Mouse (Mus musculus): ENCODE measurements at regions not wholly inside any gene's neighbourhood (a gene's known extent, or its start where the extent isn't known, plus 50 kb on each side); places are given as distances from the start of the nearest gene placed in this dataset.

- Histone ChIP-seq H3K4me3 (replicated peaks; ENCODE audit: low read length) (no peak overlapping the region), H3K4me1 (replicated peaks; ENCODE audit: low read depth, low read length) (peaks cover 11% of the 10 kb centered on the region), H3K36me3 (ENCODE audit: insufficient read depth, low read length) (no peaks in the 10 kb centered on the region), H3K27me3 (ENCODE audit: insufficient read depth, low read length) (0 out of 2 replicates have a peak, but pooled peaks cover 4% of the 10 kb centered on the region), H3K9me3 (ENCODE audit: low read length) (no peaks in the 10 kb centered on the region)
- TF ChIP-seq POU5F1 (IDR thresholded peaks at IDR 0.05; ENCODE audit: borderline replicate concordance, low read length) (no peak), NANOG (IDR thresholded peaks at IDR 0.05; ENCODE audit: borderline replicate concordance, low read length) (no peak), CTCF (conservative IDR thresholded peaks at IDR 0.05; ENCODE audit: low read length) (no peak)
Measured at GRCm38 (mm10) chr14:76911271-76911670, 125.3 kb upstream of the Ccdc122 start.

GRCm38 (mm10) chr14:76910186-76910585, 126.4 kb upstream of the Ccdc122 start:
- Histone ChIP-seq H3K27me3 (ENCODE audit: insufficient read depth, low read length) (0 out of 2 replicates have a peak, but pooled peaks cover 4% of the 10 kb centered on the region), H3K36me3 (ENCODE audit: insufficient read depth, low read length) (no peaks in the 10 kb centered on the region), H3K4me3 (replicated peaks; ENCODE audit: low read length) (no peak overlapping the region), H3K4me1 (replicated peaks; ENCODE audit: low read depth, low read length) (peaks cover 11% of the 10 kb centered on the region), H3K9me3 (ENCODE audit: low read length) (no peaks in the 10 kb centered on the region)
- TF ChIP-seq NANOG (IDR thresholded peaks at IDR 0.05; ENCODE audit: borderline replicate concordance, low read length): no peak
- TF ChIP-seq POU5F1 (IDR thresholded peaks at IDR 0.05; ENCODE audit: borderline replicate concordance, low read length): no peak
- no peak for TF ChIP-seq CTCF (conservative IDR thresholded peaks at IDR 0.05; ENCODE audit: low read length)

- no peak for TF ChIP-seq NANOG (IDR thresholded peaks at IDR 0.05; ENCODE audit: borderline replicate concordance, low read length)
- no peak for TF ChIP-seq POU5F1 (IDR thresholded peaks at IDR 0.05; ENCODE audit: borderline replicate concordance, low read length)
- no peak for TF ChIP-seq CTCF (conservative IDR thresholded peaks at IDR 0.05; ENCODE audit: low read length)
- H3K27me3 ChIP-seq (ENCODE audit: insufficient read depth, low read length): no peaks in the 10 kb centered on the region
- no peak overlapping the region for H3K4me3 ChIP-seq (replicated peaks; ENCODE audit: low read length)
Measured at GRCm38 (mm10) chr14:76907941-76908340, 128.6 kb upstream of the Ccdc122 start.

GRCm38 (mm10) chr14:76902962-76903757, 133.4 kb upstream of the Ccdc122 start:
- Histone ChIP-seq H3K9me3 (ENCODE audit: low read length) (no peaks in the 10 kb centered on the region), H3K27me3 (ENCODE audit: insufficient read depth, low read length) (no peaks in the 10 kb centered on the region), H3K4me1 (replicated peaks; ENCODE audit: low read depth, low read length) (peaks cover 5% of the 10 kb centered on the region), H3K36me3 (ENCODE audit: insufficient read depth, low read length) (no peaks in the 10 kb centered on the region), H3K4me3 (replicated peaks; ENCODE audit: low read length) (no peak overlapping the region)
- TF ChIP-seq CTCF (conservative IDR thresholded peaks at IDR 0.05; ENCODE audit: low read length): no peak
- TF ChIP-seq POU5F1 (IDR thresholded peaks at IDR 0.05; ENCODE audit: borderline replicate concordance, low read length): no peak

More at GRCm38 (mm10) chr14:76907941-76908340, 128.6 kb upstream of the Ccdc122 start:
- H3K4me1 ChIP-seq (replicated peaks; ENCODE audit: low read depth, low read length): peaks cover 11% of the 10 kb centered on the region
- H3K36me3 ChIP-seq (ENCODE audit: insufficient read depth, low read length): no peaks in the 10 kb centered on the region
- H3K9me3 ChIP-seq (ENCODE audit: low read length): no peaks in the 10 kb centered on the region

GRCm38 (mm10) chr14:76901490-76901889, 135.1 kb upstream of the Ccdc122 start:
- H3K4me1 ChIP-seq (replicated peaks; ENCODE audit: low read depth, low read length): no peaks in the 10 kb centered on the region
- no peak for TF ChIP-seq POU5F1 (IDR thresholded peaks at IDR 0.05; ENCODE audit: borderline replicate concordance, low read length)
- no peak for TF ChIP-seq CTCF (conservative IDR thresholded peaks at IDR 0.05; ENCODE audit: low read length)
- no peak for TF ChIP-seq NANOG (IDR thresholded peaks at IDR 0.05; ENCODE audit: borderline replicate concordance, low read length)
- 0 out of 2 replicates have a peak, but pooled peaks cover 2% of the 10 kb centered on the region for H3K27me3 ChIP-seq (ENCODE audit: insufficient read depth, low read length)
- no peak overlapping the region for H3K4me3 ChIP-seq (replicated peaks; ENCODE audit: low read length)
- H3K9me3 ChIP-seq (ENCODE audit: low read length): no peaks in the 10 kb centered on the region
- H3K36me3 ChIP-seq (ENCODE audit: insufficient read depth, low read length): no peaks in the 10 kb centered on the region

- Histone ChIP-seq H3K27me3 (ENCODE audit: insufficient read depth, low read length) (0 out of 2 replicates have a peak, but pooled peaks cover 2% of the 10 kb centered on the region), H3K4me1 (replicated peaks; ENCODE audit: low read depth, low read length) (no peaks in the 10 kb centered on the region), H3K9me3 (ENCODE audit: low read length) (no peaks in the 10 kb centered on the region), H3K4me3 (replicated peaks; ENCODE audit: low read length) (no peak overlapping the region), H3K36me3 (ENCODE audit: insufficient read depth, low read length) (no peaks in the 10 kb centered on the region)
- TF ChIP-seq CTCF (conservative IDR thresholded peaks at IDR 0.05; ENCODE audit: low read length): no peak
- TF ChIP-seq POU5F1 (IDR thresholded peaks at IDR 0.05; ENCODE audit: borderline replicate concordance, low read length): no peak
- TF ChIP-seq NANOG (IDR thresholded peaks at IDR 0.05; ENCODE audit: borderline replicate concordance, low read length): no peak
Measured at GRCm38 (mm10) chr14:76899331-76899730, 137.2 kb upstream of the Ccdc122 start.

GRCm38 (mm10) chr14:76887708-76888107, 148.9 kb upstream of the Ccdc122 start:
- Histone ChIP-seq H3K4me1 (replicated peaks; ENCODE audit: low read depth, low read length) (0 out of 2 replicates have a peak, but pooled peaks cover 2% of the 10 kb centered on the region), H3K9me3 (ENCODE audit: low read length) (no peaks in the 10 kb centered on the region), H3K4me3 (replicated peaks; ENCODE audit: low read length) (no peak overlapping the region), H3K36me3 (ENCODE audit: insufficient read depth, low read length) (no peaks in the 10 kb centered on the region), H3K27me3 (ENCODE audit: insufficient read depth, low read length) (no peaks in the 10 kb centered on the region)
- TF ChIP-seq NANOG (IDR thresholded peaks at IDR 0.05; ENCODE audit: borderline replicate concordance, low read length) (no peak), POU5F1 (IDR thresholded peaks at IDR 0.05; ENCODE audit: borderline replicate concordance, low read length) (no peak), CTCF (conservative IDR thresholded peaks at IDR 0.05; ENCODE audit: low read length) (no peak)

- 0 out of 2 replicates have a peak, but pooled peaks cover 3% of the 10 kb centered on the region for H3K4me1 ChIP-seq (replicated peaks; ENCODE audit: low read depth, low read length)
- H3K4me3 ChIP-seq (replicated peaks; ENCODE audit: low read length): no peak overlapping the region
- no peaks in the 10 kb centered on the region for H3K36me3 ChIP-seq (ENCODE audit: insufficient read depth, low read length)
- no peaks in the 10 kb centered on the region for H3K9me3 ChIP-seq (ENCODE audit: low read length)
- no peak for TF ChIP-seq NANOG (IDR thresholded peaks at IDR 0.05; ENCODE audit: borderline replicate concordance, low read length)
- no peak for TF ChIP-seq CTCF (conservative IDR thresholded peaks at IDR 0.05; ENCODE audit: low read length)
- TF ChIP-seq POU5F1 (IDR thresholded peaks at IDR 0.05; ENCODE audit: borderline replicate concordance, low read length): no peak
- H3K27me3 ChIP-seq (ENCODE audit: insufficient read depth, low read length): no peaks in the 10 kb centered on the region
Measured at GRCm38 (mm10) chr14:76887201-76887600, 149.4 kb upstream of the Ccdc122 start.

Measured in E14TG2a.4 (cell line).